Mouse (Mus musculus) small intestine, adult 2 months (tissue): ENCODE measurements around the gene Eng. TPM values are rescaled to one million over a fixed set of nuclear protein-coding genes. Genes with fewer than 3 reads are reported as not detected.

Experiments used
- H3K27ac ChIP-seq: fragments of 200-500 bp; 2 replicates; pipeline ENCODE4 v1.5.1; 2012; ENCODE audit warnings: low read depth, low read length, control low read depth, inconsistent platforms; ENCODE audit not compliant: insufficient read depth
- H3K27me3 ChIP-seq: fragments of 200-500 bp; 2 replicates; pipeline ENCODE4 v1.6.1; 2012; ENCODE audit warnings: mild to moderate bottlenecking, moderate library complexity, low read length, inconsistent platforms; ENCODE audit not compliant: control insufficient read depth, insufficient read depth
- H3K36me3 ChIP-seq: fragments of 200-500 bp; 2 replicates; pipeline ENCODE4 v1.6.1; 2012; ENCODE audit warnings: mild to moderate bottlenecking, low read length, control low read depth, inconsistent platforms; ENCODE audit not compliant: control insufficient read depth, insufficient read depth
- H3K4me1 ChIP-seq: fragments of 200-500 bp; 2 replicates; pipeline ENCODE4 v1.6.1; 2012; ENCODE audit warnings: low read length, inconsistent platforms, mixed read lengths; ENCODE audit not compliant: control insufficient read depth, insufficient read depth, insufficient read length
- H3K4me3 ChIP-seq: fragments of 200-500 bp; 2 replicates; pipeline ENCODE4 v1.5.1; 2012; ENCODE audit warnings: low read depth, mild to moderate bottlenecking, control low read depth, inconsistent platforms, low read length, moderate library complexity
- CTCF ChIP-seq: fragments of 200-500 bp; IDR thresholded peaks from 2 replicates; pipeline ENCODE4 v1.5.1; 2012; ENCODE audit warnings: low read depth, mild to moderate bottlenecking, control low read depth, inconsistent platforms, low read length, moderate library complexity, mixed read lengths; ENCODE audit not compliant: insufficient replicate concordance, insufficient read length; ENCODE audit errors: extremely low read depth
- POLR2A ChIP-seq: fragments of 200-500 bp; IDR thresholded peaks from 2 replicates; pipeline ENCODE4 v1.6.1; 2012; ENCODE audit warnings: low read depth, mild to moderate bottlenecking, control low read depth, inconsistent platforms, low read length, moderate library complexity
- WGBS: fragments of 180-500 bp; shearing (Covaris S2); methylation state at CpG from one replicate; pipeline ENCODE4 v1.1.7; 2018; 5-methylcytosine and 5-hydroxymethylcytosine counted together
- polyA plus RNA-seq: library from polyadenylated mRNA; depleted of rRNA; stranded (reverse); fragments of >200 nt; gene quantifications from 2 replicates; pipeline ENCODE4 v1.2.3, GENCODE M21; 2012

Gene Eng
- polyA plus RNA-seq, 1 experiment = 54.4 TPM

GRCm38 (mm10) chr2:32711301-32712056, 65.1 kb downstream of the Eng start:
- TF ChIP-seq POLR2A = no peak
- TF ChIP-seq CTCF = no peak
- Histone ChIP-seq H3K27me3 (no peaks in the 10 kb centered on the region), H3K4me3 (peak overlapping the region; percentile 98), H3K27ac (peak overlapping the region; percentile 71; the same call in 1 of the 2 replicates), H3K36me3 (peaks cover 39% of the 10 kb centered on the region), H3K4me1 (peaks cover 16% of the 10 kb centered on the region; the same call in 1 of the 2 replicates)
- WGBS = 15% methylated on average over 9 of the region's 9 CpGs

GRCm38 (mm10) chr2:32712108-32712551, 65.7 kb downstream of the Eng start:
- under 1% methylated on average over 41 of the region's 41 CpGs for WGBS
- H3K36me3 ChIP-seq = peaks cover 32% of the 10 kb centered on the region

GRCm38 (mm10) chr2:32712586-32712933, 66.2 kb downstream of the Eng start:
- WGBS = 1% methylated on average over 22 of the region's 44 CpGs
- Histone ChIP-seq H3K27ac (peak overlapping the region; percentile 81), H3K4me3 (peak overlapping the region; percentile 98), H3K36me3 (peaks cover 30% of the 10 kb centered on the region), H3K27me3 (no peaks in the 10 kb centered on the region), H3K4me1 (peaks cover 16% of the 10 kb centered on the region; the same call in 1 of the 2 replicates)
- no peak for TF ChIP-seq CTCF
- TF ChIP-seq POLR2A = no peak

More at GRCm38 (mm10) chr2:32712108-32712551, 65.7 kb downstream of the Eng start:
- no peak for TF ChIP-seq POLR2A
- no peak for TF ChIP-seq CTCF
- Histone ChIP-seq H3K4me1 (peaks cover 16% of the 10 kb centered on the region; the same call in 1 of the 2 replicates), H3K27ac (peak overlapping the region; percentile 71), H3K4me3 (peak overlapping the region; percentile 98), H3K27me3 (no peaks in the 10 kb centered on the region)

GRCm38 (mm10) chr2:32712934-32713817, 66.8 kb downstream of the Eng start, which contains the start of gene Cdk9:
TSS of gene Cdk9 (minus strand) at chr2:32713076.
- Histone ChIP-seq H3K4me1 (peaks cover 16% of the 10 kb centered on the region; the same call in 1 of the 2 replicates), H3K27me3 (no peaks in the 10 kb centered on the region), H3K27ac (peak within 1 kb of the TSS; percentile 86), H3K36me3 (peaks cover 25% of the 10 kb centered on the region), H3K4me3 (peak within 1 kb of the TSS; percentile 98)
- under 1% methylated on average over 59 of the region's 79 CpGs for WGBS
- TF ChIP-seq CTCF (peak; percentile 93), POLR2A (no peak; the same call in 1 of the 2 replicates)

GRCm38 (mm10) chr2:32714117-32714986, 68.0 kb downstream of the Eng start:
- 30% methylated on average over 11 of the region's 11 CpGs for WGBS
- H3K27me3 ChIP-seq = no peaks in the 10 kb centered on the region
- peak overlapping the region; percentile 80 for H3K27ac ChIP-seq
- peaks cover 15% of the 10 kb centered on the region for H3K36me3 ChIP-seq
- H3K4me3 ChIP-seq = no peak overlapping the region
- TF ChIP-seq POLR2A (no peak), CTCF (no peak)
- peaks cover 16% of the 10 kb centered on the region; the same call in 1 of the 2 replicates for H3K4me1 ChIP-seq

- 16% methylated on average over 4 of the region's 4 CpGs for WGBS
- Histone ChIP-seq H3K4me3 (no peak overlapping the region), H3K4me1 (peaks cover 16% of the 10 kb centered on the region; the same call in 1 of the 2 replicates), H3K27ac (peak overlapping the region; percentile 80), H3K36me3 (peaks cover 9% of the 10 kb centered on the region), H3K27me3 (no peaks in the 10 kb centered on the region)
- TF ChIP-seq POLR2A (no peak), CTCF (no peak; the same call in 1 of the 2 replicates)
Measured at GRCm38 (mm10) chr2:32714987-32715425, 68.6 kb downstream of the Eng start.
